Mouse (Mus musculus) fibroblast of lung, adult 2 months (primary cell): ENCODE data around the gene Teddm1a.

Source experiments
- DNase-seq: peaks from one replicate; pipeline ENCODE4 v3.0.0-alpha.2; 2011; ENCODE audit warnings: low read depth

Gene Teddm1a

DNA sequence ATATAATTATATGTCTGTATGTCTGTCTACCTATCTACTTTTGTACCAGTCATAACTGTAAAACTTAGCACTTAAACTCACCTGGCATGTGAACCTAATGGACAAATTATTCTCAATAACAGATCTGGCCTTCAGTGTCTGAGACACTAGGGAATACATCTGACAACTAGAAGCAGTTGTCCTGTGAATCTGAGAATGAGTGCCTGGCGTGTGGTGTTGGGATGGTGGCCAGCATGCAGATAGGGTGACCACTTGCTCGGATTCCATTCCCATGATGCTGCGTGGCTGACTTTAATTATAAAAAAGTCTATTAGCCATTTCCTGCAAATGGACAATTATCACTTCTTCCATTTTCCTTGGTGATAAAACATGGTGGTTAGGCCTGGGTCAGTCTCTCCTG is 14.3 kb downstream of the Teddm1a start:
- DNase-seq = no peak

DNA sequence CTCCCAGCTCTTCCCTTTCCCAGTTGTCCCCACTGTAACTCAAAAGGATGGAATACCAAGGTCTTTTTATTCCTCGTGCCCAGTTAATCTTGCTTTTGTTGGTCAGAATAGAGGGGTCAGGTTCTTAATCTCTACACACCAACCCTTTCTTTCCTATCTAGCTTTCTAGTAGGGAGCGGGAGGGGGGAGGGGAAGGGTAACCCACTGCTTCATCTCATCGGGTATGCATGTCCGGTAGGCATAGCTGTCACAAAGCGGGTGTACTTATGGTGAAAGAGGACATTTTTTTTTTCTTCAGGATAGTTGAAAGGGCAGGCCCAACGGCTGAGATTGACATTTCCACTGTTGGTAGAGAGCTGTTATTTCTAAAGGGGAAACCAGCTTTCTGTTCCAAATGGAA is 16.7 kb downstream of the Teddm1a start:
- no peak for DNase-seq

DNA sequence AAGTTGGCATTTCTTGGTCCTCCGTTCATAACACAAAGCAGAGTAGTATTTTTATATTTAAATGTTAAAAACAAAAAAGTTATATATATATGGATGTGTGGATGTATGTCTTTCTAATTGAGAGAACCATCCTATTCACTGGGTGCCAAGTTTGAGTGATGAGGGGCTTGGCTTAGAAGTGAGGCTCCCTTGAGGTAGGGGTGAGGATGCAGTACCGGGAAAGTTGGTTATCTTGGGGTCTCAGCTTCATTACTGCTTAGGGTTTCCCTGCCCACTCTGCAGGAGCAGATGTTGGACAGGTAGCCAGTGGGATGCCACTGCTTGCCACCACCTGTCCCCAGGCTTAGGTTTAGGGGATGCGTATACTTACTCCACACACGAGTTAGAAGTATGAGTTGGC is 17.2 kb downstream of the Teddm1a start:
- no peak for DNase-seq

DNA sequence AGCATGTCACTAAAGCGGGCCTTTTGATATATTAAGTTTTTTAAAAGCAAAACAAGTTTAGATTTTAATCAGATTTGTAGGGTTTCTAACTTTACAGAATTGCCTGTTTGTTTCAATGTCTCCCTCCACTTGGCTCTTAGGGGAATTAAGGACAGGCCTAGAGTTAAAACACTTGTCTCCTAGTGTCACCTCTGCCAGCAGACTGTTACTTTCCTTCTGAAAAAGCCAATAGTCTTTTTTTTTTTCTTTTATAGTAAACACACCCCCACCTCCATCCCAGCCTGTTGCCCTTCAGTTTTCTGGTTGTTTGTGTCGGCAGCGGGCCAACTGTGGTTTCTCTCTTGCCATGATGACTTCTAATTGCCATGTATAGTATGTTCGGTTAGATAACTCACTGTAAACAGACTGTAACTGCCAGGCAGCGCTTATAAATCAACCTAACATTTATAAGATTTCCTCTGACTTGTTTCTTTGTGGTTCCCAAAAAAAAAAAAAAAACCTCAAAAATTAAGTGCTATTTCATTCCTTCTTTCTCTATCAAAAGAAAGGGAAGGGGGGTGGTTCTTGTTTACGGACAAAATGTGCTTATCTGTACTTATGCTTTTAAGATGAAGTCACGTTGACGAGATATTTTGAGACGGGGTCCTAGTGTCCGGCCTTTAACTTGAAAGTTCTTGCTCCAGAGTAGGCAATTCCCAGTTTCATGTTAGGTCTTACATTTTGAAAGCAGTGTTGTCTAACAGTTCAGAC is 17.8 kb downstream of the Teddm1a start:
- DNase-seq = no peak

DNA sequence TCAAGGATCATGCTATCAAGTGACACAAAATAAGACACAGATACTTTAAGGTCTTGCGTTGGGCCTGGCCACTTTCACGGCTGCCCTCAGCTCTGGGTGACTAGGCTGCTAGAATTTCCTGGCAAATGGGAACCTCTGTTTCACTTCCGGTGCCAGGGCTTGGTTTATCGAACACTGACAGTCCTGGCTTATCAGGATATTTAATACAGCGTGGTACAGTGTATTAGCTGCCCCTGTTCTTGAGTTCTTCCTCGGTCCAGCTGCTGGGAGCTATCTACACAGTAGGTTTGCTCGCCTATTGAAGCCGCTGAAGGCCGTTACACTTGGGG is 18.4 kb downstream of the Teddm1a start:
- DNase-seq = no peak

DNA sequence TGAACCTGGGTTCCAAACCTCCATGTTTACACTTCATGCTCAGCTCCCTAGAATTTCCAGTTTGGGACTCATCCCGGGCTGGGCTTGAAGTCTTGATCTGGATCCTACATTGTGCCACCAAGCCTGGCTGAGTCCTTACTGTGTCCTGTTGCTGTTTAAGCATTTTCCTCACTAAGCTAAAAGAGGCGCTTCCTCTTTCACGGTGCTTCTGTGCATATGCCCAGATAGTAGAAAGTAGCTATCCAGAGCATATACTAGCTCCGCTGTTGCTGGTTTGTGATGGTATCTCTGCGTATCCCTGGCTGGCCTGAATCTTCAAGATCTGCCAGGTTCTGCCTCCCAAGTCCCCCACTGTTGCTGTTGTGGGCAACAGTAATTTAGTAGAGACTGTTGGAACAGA is 18.9 kb downstream of the Teddm1a start:
- DNase-seq = no peak

DNA sequence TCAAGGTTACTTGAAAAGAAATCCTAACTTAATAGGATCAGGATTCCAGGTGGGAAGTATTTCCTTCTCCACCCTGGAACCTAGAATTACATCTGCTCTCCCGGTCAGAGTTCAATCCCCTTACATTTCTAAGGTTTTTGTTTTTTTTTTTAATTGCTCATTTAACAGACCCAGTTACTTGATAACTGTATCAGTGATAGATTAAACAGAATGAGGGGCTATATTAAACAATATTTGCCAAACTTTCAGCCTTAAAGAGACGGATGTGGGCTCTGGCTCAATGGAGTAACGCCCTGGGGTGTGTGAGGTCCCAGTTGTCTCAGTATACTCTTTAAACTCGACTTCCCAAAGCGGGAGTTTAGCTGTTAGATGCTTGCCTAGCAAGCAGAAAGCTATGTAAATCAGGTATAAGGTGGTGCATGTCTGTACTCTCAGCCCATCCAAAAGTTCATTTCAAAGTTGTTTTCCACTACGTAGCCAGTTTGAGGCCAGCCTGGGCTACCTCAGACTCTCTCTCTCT is 19.8 kb downstream of the Teddm1a start:
- DNase-seq = no peak

DNA sequence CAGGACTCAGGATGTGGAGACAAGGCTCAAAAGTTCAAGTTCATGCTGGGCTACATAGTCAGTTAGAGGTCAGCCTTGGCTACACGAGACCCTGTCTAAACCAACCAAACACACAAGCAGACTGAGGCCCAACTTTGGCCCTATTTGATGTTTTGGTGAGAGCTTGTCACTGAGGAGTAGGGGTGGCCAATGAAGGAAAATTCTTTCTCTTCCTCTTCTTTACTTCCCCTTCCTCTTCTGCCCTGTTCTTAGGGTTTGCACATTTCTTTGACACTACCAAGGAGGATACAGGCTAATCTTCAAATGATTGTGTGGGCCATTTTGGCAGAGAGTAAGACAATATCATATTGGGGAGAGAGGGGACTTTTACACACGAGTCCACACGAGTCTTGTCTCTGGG is 22.3 kb downstream of the Teddm1a start:
- no peak for DNase-seq

DNA sequence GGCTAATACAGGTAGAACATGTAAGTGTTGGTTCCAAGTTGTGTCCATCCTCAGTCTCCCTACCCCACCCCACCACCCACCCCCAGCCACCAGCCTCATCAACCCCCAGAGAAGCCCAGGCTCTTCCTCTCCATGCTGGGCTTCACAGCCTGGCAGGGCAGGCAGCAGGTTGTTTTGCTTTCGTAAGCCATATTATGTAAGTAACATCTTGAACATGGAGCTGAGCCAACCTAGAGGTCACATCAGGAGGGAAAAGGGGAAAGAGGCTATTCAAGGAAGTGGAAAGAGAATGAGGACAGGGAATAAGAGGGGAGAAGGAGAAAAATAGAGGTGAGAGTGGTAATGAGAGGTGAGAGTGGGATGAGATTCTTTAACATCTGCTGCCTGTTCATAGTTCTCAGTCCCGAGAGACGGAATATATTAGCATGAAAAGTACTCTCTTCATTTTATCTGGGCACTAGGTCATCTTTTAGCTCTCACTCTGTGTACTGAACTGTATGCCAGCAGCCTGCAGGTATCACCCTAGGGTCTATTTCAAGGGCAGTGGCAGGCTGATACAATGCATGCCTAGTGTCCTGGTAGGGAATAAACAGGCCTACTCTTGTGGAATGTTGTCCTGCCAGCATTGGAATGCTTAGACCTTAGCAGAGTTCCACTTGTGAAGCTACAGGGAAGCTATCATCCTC is 27.1 kb downstream of the Teddm1a start:
- DNase-seq = no peak

DNA sequence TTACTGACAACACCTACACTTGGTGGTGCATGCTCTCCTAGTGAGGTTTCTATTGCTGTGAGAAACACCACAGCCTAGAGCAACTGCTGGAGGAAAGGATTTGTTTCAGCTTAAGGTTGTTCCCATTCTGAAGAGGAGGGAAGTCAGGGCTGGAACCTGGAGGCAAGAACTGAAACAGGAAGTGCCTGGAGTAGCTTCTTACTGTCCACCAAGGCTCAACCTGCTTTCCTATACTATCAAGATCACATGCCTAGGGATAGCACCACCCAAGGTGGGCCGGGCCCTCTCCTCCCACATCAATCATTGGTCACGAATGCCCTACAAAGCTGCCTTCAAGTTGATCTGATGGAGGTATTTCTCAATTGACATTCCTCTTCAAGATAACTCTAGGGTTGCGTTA is 30.1 kb downstream of the Teddm1a start:
- no peak for DNase-seq

DNA sequence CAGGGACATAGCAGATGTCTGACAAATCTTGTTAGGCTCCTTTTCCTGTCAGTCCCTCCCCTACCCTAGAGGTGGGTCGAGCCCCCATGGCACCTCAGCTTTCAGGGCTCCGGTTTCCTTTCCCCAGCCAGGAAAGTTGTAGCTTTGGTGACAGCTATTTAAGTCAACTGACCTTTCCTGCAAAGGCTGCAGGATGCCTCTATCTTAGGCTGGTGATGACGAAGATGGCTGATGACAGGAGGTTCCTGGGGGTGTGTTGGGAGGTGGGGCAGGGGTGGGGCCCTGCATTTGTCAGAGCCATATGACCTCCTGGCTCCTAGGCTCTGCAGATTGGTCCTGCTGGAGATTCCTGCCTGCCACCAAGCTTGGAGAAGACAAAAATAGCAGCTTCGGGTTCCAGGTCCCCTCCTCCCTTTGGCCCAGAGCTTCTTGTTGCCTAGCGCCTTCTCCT is 31.1 kb downstream of the Teddm1a start:
- DNase-seq = no peak

DNA sequence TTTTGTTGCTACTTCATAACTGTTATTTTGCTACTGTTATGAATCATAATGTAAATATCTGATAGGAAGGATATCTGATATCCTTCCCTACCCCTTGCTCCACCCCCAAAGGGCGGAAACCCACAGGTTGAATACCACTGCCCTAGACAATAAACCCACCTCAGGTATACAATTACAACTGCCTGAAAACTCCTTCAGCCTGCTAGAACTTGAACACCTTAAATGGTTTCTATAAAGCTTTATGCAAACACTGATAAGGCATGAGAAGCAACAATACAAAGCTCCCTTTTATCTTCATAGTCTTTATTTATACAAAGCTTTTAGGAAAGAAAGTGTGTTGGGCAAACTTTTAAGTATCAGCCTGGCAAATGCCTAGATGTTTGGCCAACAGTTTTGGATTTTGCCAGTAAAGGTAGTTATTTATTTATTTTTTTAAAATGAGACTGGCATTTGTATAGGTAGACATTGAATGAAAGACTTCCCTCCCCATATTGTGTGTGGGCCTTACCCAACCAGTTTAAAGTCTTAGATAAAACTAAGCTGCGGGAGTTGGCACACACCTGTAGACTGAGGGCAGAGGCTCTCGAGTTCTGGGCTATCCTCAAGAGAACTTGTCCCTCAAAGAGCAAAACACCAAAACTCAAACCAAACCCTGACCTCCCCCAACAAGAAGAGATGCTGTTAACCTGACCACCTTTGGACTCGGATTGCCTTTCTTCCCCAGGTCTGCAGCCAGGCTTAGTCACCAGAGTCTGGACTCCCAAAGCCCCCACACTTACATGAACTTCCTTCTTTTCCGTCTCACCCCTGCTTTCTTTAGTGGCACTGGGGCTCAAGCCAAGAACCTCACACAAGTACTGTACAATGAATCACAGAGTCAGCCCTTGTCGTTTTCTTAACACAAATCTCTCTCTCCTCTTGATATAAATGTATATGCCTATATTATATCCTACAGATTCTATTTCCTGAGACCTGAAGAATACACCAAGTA is 33.1 kb downstream of the Teddm1a start:
- DNase-seq = no peak

DNA sequence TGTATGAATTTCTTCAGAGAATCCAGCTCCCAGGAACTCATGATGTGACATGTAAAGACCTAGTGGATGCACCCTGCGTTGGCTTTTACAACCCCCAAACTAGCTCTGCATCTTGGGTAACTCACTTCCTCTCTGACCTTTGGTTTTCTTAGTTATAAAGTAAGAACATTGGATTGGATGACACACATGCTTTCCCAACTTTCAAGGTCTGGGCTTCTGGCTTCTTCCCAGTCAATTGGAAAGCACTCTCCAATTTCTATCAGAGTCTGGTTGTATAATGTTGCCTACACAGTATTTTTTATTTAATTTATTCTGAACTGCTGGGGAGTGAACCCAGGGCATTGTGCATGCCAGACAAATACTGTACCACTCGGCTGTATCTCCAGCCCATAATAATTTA is 38.9 kb downstream of the Teddm1a start:
- no peak for DNase-seq

DNA sequence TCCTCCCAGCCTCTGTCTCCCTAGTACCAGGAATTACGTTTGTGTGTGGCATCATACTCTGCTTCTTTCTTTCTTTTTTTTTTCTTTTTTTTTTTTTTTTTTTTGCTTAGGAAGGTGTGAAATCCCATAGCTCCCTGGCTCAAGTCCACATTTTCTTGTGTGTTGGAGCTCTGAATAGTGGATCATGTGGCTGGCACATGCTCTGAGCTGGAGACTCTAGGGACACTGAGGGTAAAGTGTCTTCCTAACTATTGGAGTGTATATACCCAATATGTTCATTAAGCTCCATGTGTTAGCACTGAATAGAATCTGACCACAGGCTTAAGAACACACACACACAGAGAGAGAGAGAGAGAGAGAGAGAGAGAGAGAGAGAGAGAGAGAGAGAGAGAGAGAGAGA is 42.2 kb downstream of the Teddm1a start:
- no peak for DNase-seq

DNA sequence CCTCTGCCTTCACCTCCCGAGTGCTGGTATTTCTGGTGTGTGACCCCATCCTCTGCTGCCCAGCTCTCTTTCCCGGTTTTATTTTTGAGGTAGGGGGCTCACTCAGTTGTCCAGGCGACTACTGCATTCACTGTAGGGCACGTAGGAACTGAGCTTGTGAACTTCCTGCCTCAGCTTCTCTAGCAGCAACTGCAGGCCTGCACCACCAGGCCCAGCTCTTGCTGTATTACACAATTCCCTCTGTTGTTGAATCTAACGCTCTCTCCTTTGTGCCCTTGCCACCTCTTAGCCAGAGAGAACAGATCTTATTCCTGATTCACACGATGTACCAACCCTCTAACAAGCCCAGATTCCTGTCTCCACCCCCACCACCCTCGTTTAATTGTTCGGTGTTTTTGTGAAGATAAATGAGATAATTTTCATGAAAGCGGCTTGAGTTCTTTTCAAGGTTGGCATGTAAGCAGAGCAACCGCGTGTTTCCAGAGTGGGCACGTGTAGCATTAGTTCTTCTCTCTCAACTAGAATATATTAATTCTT is 44.4 kb downstream of the Teddm1a start:
- DNase-seq = no peak

DNA sequence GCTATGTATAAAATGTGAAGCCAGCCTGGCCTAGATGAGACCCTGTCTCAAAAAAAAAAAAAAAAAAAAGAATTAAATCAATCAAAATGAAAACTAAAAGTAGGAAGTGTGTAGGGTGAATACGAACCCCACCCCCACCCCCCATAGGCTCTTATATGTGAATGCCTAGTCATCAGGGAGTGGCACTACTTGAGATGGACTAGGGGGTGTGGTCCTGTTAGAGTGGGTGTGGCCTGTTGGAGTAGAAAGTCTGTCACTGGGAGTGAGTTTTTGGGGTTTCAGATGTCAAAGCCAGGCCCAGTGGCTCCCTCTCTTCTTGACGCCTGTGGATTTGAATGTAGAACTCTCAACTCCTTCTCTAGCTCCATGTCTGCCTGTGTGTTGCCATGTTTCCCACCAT is 45.5 kb downstream of the Teddm1a start:
- DNase-seq = no peak

DNA sequence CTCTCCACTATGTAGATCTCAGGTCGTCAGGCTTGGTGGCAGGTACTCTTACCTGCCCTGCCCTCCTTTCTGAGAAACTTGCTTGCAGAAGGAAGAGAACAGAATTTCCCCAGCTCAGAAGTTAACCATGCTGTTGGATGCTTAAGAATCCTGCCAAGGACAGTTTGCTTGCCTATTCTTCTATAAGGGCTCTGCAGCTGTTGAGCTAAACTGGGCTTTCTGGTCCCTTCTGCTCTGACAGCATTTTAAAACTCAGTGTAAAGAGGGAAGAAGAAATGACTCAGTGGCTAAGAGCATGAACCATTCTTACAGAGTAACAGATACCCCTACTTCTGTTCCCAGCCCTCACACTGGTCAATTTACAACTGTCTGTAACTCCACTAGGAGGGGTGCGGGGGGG is 49.4 kb downstream of the Teddm1a start:
- DNase-seq = no peak
